Mouse (Mus musculus) MEL (cell line): ENCODE measurements at regions not wholly inside any gene's neighbourhood (a gene's known extent, or its start where the extent isn't known, plus 50 kb on each side); places are given as distances from the start of the nearest gene placed in this dataset.

ENCODE experiments used
- DNase-seq: peaks from one replicate; pipeline ENCODE4 v3.0.0; 2011; ENCODE audit warnings: low read depth, low spot score
- H3K27ac ChIP-seq: 2 replicates; pipeline ENCODE4 v1.5.1; 2012; ENCODE audit warnings: low read depth, mild to moderate bottlenecking, control low read depth, low read length, moderate library complexity; ENCODE audit not compliant: control insufficient read depth
- H3K27me3 ChIP-seq, 2 experiments: fragments of 150-350 bp in 1 of 2; sonication (generic) in 1 of 2; 2 replicates each; pipeline ENCODE4 v1.6.1; 2012; ENCODE audit warnings: low read length in 2 of 2, mild to moderate bottlenecking in 2 of 2, improper control_type of control experiment in 1 of 2, moderate library complexity in 1 of 2; ENCODE audit not compliant: insufficient read depth in 2 of 2, control insufficient read depth in 1 of 2
- H3K36me3 ChIP-seq, 2 experiments: 2 replicates each; pipeline ENCODE4 v1.6.1; 2012 to 2014; ENCODE audit warnings: low read length in 2 of 2, improper control_type of control experiment in 1 of 2, inconsistent platforms in 1 of 2, mild to moderate bottlenecking in 1 of 2; ENCODE audit not compliant: insufficient read depth in 2 of 2, control insufficient read depth in 1 of 2
- H3K4me1 ChIP-seq, 2 experiments: fragments of 150-350 bp in 1 of 2; sonication (generic) in 1 of 2; 2 replicates each; pipeline ENCODE4 v1.6.1; 2012; ENCODE audit warnings: low read length in 2 of 2, improper control_type of control experiment in 1 of 2, mild to moderate bottlenecking in 1 of 2; ENCODE audit not compliant: insufficient read depth in 2 of 2, control insufficient read depth in 1 of 2
- H3K4me3 ChIP-seq, 2 experiments: fragments of 150-350 bp in 1 of 2; sonication (generic) in 1 of 2; 2 replicates each; pipeline ENCODE4 v1.5.1; 2012; ENCODE audit warnings: low read depth in 2 of 2, low read length in 2 of 2, mild to moderate bottlenecking in 2 of 2, moderate library complexity in 2 of 2, control low read depth in 1 of 2, improper control_type of control experiment in 1 of 2; ENCODE audit not compliant: control insufficient read depth in 1 of 2, insufficient read depth in 1 of 2
- H3K79me2 ChIP-seq: 2 replicates; pipeline ENCODE4 v1.6.1; 2012; ENCODE audit warnings: mild to moderate bottlenecking, low read length, moderate library complexity; ENCODE audit not compliant: control insufficient read depth, poor library complexity, insufficient read depth
- H3K9ac ChIP-seq: 2 replicates; pipeline ENCODE4 v1.6.1; 2012; ENCODE audit warnings: low read depth, mild to moderate bottlenecking, control low read depth, low read length, moderate library complexity; ENCODE audit not compliant: control insufficient read depth, poor library complexity, severe bottlenecking
- H3K9me3 ChIP-seq: fragments of 150-350 bp; sonication (generic); replicated peaks from 2 replicates; pipeline ENCODE4 v1.6.1; 2012; ENCODE audit warnings: mild to moderate bottlenecking, low read length, improper control_type of control experiment, moderate library complexity; ENCODE audit not compliant: insufficient read depth
- BHLHE40 ChIP-seq: IDR thresholded peaks from 2 replicates; pipeline ENCODE4 v1.6.1; 2012; ENCODE audit warnings: low read depth, mild to moderate bottlenecking, inconsistent platforms, low read length, improper control_type of control experiment, borderline replicate concordance
- CHD2 ChIP-seq: IDR thresholded peaks from 2 replicates; pipeline ENCODE4 v1.6.1; 2011; ENCODE audit warnings: low read length, improper control_type of control experiment
- CTCF ChIP-seq, 3 experiments: IDR thresholded peaks in 2 of 3; conservative IDR thresholded peaks in 1 of 3; 2 replicates each; pipeline ENCODE4 v1.5.1; 2011 to 2012; ENCODE audit warnings: low read length in 3 of 3, low read depth in 2 of 3, mild to moderate bottlenecking in 2 of 3, improper control_type of control experiment in 1 of 3, inconsistent platforms in 1 of 3, mixed read lengths in 1 of 3, moderate library complexity in 1 of 3; ENCODE audit not compliant: control insufficient read depth in 1 of 3, insufficient read depth in 1 of 3, poor library complexity in 1 of 3, severe bottlenecking in 1 of 3
- ELF1 ChIP-seq: IDR thresholded peaks from 2 replicates; pipeline ENCODE4 v1.6.1; 2014; ENCODE audit warnings: low read depth, mild to moderate bottlenecking, inconsistent platforms, low read length, improper control_type of control experiment, moderate library complexity
- GATA1 ChIP-seq: IDR thresholded peaks from 2 replicates; pipeline ENCODE4 v1.6.1; 2011; ENCODE audit warnings: low read depth, low read length, improper control_type of control experiment
- HCFC1 ChIP-seq: IDR thresholded peaks from 2 replicates; pipeline ENCODE4 v1.6.1; 2012; ENCODE audit warnings: low read depth, mild to moderate bottlenecking, inconsistent platforms, low read length, improper control_type of control experiment, moderate library complexity
- JUND ChIP-seq: IDR thresholded peaks from 2 replicates; pipeline ENCODE4 v1.6.1; 2011; ENCODE audit warnings: low read depth, mild to moderate bottlenecking, improper control_type of control experiment, low read length
- MAFK ChIP-seq: IDR thresholded peaks from 2 replicates; pipeline ENCODE4 v1.6.1; 2011; ENCODE audit warnings: low read depth, mild to moderate bottlenecking, low read length, improper control_type of control experiment, borderline replicate concordance
- MAX ChIP-seq: IDR thresholded peaks from 2 replicates; pipeline ENCODE4 v1.6.1; 2011; ENCODE audit warnings: low read length, improper control_type of control experiment
- MEF2A ChIP-seq: IDR thresholded peaks from 2 replicates; pipeline ENCODE4 v1.6.1; 2014; ENCODE audit warnings: low read depth, mild to moderate bottlenecking, inconsistent platforms, low read length, improper control_type of control experiment; ENCODE audit not compliant: poor library complexity, insufficient replicate concordance, severe bottlenecking; ENCODE audit errors: extremely low read depth
- NELFE ChIP-seq: IDR thresholded peaks from 2 replicates; pipeline ENCODE4 v1.6.1; 2011; ENCODE audit warnings: low read depth, low read length, improper control_type of control experiment
- POLR2A ChIP-seq, 2 experiments: IDR thresholded peaks; 2 replicates each; pipeline ENCODE4 v1.6.1; 2011 to 2012; ENCODE audit warnings: low read length in 2 of 2, mild to moderate bottlenecking in 2 of 2, control low read depth in 1 of 2, improper control_type of control experiment in 1 of 2, low read depth in 1 of 2, moderate library complexity in 1 of 2; ENCODE audit not compliant: control insufficient read depth in 1 of 2, insufficient read depth in 1 of 2, poor library complexity in 1 of 2
- POLR2AphosphoS2 ChIP-seq: IDR thresholded peaks from 2 replicates; pipeline ENCODE4 v1.6.1; 2011; ENCODE audit warnings: low read length, improper control_type of control experiment
- POLR2AphosphoS5 ChIP-seq: IDR thresholded peaks from 2 replicates; pipeline ENCODE4 v1.6.1; 2012; ENCODE audit warnings: low read depth, borderline replicate concordance, mild to moderate bottlenecking, inconsistent platforms, low read length, moderate library complexity, mixed read lengths
- RAD21 ChIP-seq: IDR thresholded peaks from 2 replicates; pipeline ENCODE4 v1.6.1; 2011; ENCODE audit warnings: mild to moderate bottlenecking, low read depth, low read length, improper control_type of control experiment
- RCOR1 ChIP-seq: IDR thresholded peaks from 2 replicates; pipeline ENCODE4 v1.6.1; 2012; ENCODE audit warnings: low read depth, mild to moderate bottlenecking, inconsistent platforms, low read length, improper control_type of control experiment
- SIN3A ChIP-seq: IDR thresholded peaks from 2 replicates; pipeline ENCODE4 v1.6.1; 2012; ENCODE audit warnings: low read length, improper control_type of control experiment, inconsistent platforms
- SMC3 ChIP-seq: IDR thresholded peaks from 2 replicates; pipeline ENCODE4 v1.6.1; 2011; ENCODE audit warnings: low read depth, low read length, improper control_type of control experiment
- TAL1 ChIP-seq: IDR thresholded peaks from 2 replicates; pipeline ENCODE4 v1.6.1; 2012; ENCODE audit warnings: mild to moderate bottlenecking, inconsistent platforms, low read length, moderate library complexity, mixed read lengths
- TBP ChIP-seq: IDR thresholded peaks from 2 replicates; pipeline ENCODE4 v1.8.0; 2011; ENCODE audit warnings: low read depth, low read length, improper control_type of control experiment
- USF1 ChIP-seq: IDR thresholded peaks from 2 replicates; pipeline ENCODE4 v1.6.1; 2014; ENCODE audit warnings: low read depth, mild to moderate bottlenecking, inconsistent platforms, low read length, improper control_type of control experiment, moderate library complexity
- USF2 ChIP-seq, 2 experiments: IDR thresholded peaks; 2 replicates each; pipeline ENCODE4 v1.6.1; 2011 to 2012; ENCODE audit warnings: improper control_type of control experiment in 2 of 2, low read length in 2 of 2, borderline replicate concordance in 1 of 2, inconsistent platforms in 1 of 2, low read depth in 1 of 2, mild to moderate bottlenecking in 1 of 2; ENCODE audit not compliant: insufficient read depth in 1 of 2
- ZC3H11A ChIP-seq: IDR thresholded peaks from 2 replicates; pipeline ENCODE4 v1.6.1; 2012; ENCODE audit warnings: low read depth, mild to moderate bottlenecking, inconsistent platforms, low read length, improper control_type of control experiment
- ZMIZ1 ChIP-seq: IDR thresholded peaks from 2 replicates; pipeline ENCODE4 v1.6.1; 2012; ENCODE audit warnings: low read depth, mild to moderate bottlenecking, inconsistent platforms, low read length, improper control_type of control experiment, moderate library complexity
- ZNF384 ChIP-seq: IDR thresholded peaks from 2 replicates; pipeline ENCODE4 v1.6.1; 2012; ENCODE audit warnings: low read depth, mild to moderate bottlenecking, inconsistent platforms, low read length, improper control_type of control experiment

DNA sequence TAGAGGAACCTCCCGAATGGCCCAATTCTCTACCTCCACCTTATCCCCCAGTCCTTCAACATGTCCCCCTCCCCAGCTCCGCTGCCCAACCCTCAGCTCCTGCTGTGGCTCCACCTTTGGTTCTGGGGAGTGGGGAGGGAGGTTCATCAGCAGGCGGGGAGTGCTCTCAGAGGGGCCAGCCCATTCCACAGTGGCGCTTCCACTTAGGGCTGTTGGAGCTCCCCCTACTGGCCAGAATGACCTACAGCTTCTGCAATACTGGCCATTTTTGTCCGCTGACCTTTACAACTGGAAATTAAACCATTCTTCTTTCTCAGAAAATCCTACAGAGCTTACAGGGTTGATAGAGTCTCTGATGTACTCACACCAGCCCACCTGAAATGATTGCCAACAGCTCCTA, 508.0 kb upstream of the Klhl4 start:
- TF ChIP-seq ELF1: no peak
- no peak for TF ChIP-seq POLR2AphosphoS2
- TF ChIP-seq CTCF (IDR thresholded peaks at IDR 0.05 in 2 of 3, conservative IDR thresholded peaks at IDR 0.05 in 1 of 3; ENCODE audit: control insufficient read depth in 1 of 3, insufficient read depth in 1 of 3, low read depth in 2 of 3, low read length in 3 of 3, poor library complexity in 1 of 3, severe bottlenecking in 1 of 3): peak in 2 of 3 experiments; percentile 6 to 31; a peak in 3 of 6 replicates

DNA sequence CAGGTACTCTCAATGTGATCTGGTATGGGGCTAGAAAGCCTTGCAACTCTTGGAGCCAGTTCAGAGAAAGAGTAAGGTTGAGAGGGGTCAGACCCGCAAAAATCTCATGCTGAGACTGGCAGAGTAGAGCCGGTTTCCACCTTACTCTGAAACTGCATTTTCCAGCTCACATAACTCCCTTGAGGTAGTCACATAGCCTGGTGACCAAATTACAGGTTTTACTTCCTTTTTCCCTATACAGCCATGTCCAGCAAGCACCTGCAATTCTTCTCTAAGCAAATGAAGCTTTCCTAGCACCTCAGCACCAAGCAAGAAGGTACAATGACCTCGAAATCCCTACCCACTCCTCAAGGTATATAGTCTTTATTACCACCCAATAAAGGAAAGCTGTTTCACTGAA, 481.0 kb upstream of the Klhl4 start:
- Histone ChIP-seq H3K36me3 (no peaks in the 10 kb centered on the region), H3K27me3 (no peaks in the 10 kb centered on the region), H3K4me3 (no peak overlapping the region), H3K4me1 (no peaks in the 10 kb centered on the region), H3K9ac (no peak overlapping the region), H3K9me3 (no peaks in the 10 kb centered on the region), H3K79me2 (no peaks in the 10 kb centered on the region), H3K27ac (no peak overlapping the region)
- TF ChIP-seq MEF2A: no peak
- no peak for TF ChIP-seq ZMIZ1
- no peak for TF ChIP-seq TBP
- TF ChIP-seq BHLHE40: no peak
- no peak for TF ChIP-seq TAL1
- TF ChIP-seq MAFK: no peak
- TF ChIP-seq SIN3A: no peak
- DNase-seq: no peak

More for the DNA sequence above, 508.0 kb upstream of the Klhl4 start:
- Histone ChIP-seq H3K9me3 (no peaks in the 10 kb centered on the region), H3K27me3 (no peaks in the 10 kb centered on the region), H3K27ac (no peak overlapping the region), H3K9ac (no peak overlapping the region), H3K4me1 (no peaks in the 10 kb centered on the region), H3K36me3 (no peaks in the 10 kb centered on the region), H3K4me3 (no peak overlapping the region), H3K79me2 (no peaks in the 10 kb centered on the region)
- no peak for DNase-seq

DNA sequence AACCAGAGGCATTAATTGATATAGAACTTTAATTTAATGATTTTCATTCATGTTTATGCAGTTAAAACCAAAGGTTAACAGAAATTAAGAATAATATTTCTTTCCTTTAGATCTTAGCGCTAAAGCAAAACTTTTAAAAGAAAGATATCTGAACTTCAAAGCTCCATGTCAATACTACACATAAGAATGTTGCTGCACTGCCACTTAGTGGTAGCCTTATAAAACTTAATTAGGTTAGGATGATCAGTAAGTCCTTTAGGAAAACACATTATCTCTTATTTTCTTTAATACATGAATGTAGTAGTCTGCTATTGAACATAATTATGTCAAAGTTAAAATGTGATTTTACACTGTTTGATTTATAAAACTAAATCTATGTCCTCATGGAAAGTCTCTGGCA, 432.9 kb upstream of the Klhl4 start:
- no peaks in the 10 kb centered on the region for H3K9me3 ChIP-seq
- H3K27ac ChIP-seq: no peak overlapping the region
- no peaks in the 10 kb centered on the region for H3K27me3 ChIP-seq
- no peak overlapping the region for H3K4me3 ChIP-seq
- H3K9ac ChIP-seq: no peak overlapping the region
- TF ChIP-seq BHLHE40 (no peak), CTCF (IDR thresholded peaks at IDR 0.05 in 2 of 3, conservative IDR thresholded peaks at IDR 0.05 in 1 of 3; ENCODE audit: control insufficient read depth in 1 of 3, insufficient read depth in 1 of 3, low read depth in 2 of 3, low read length in 3 of 3, poor library complexity in 1 of 3, severe bottlenecking in 1 of 3) (peak in 1 of 3 experiments; percentile 66; a peak in 2 of 6 replicates), SMC3 (peak; percentile 85), POLR2A (IDR thresholded peaks at IDR 0.05; ENCODE audit: control insufficient read depth in 1 of 2, insufficient read depth in 1 of 2, low read depth in 1 of 2, low read length in 2 of 2, poor library complexity in 1 of 2) (no peak), RAD21 (peak; percentile 88), MAFK (no peak), RCOR1 (no peak), JUND (no peak), SIN3A (no peak), USF1 (no peak), POLR2AphosphoS2 (no peak), ZNF384 (no peak), ZMIZ1 (no peak), HCFC1 (no peak), CHD2 (no peak), TAL1 (no peak), GATA1 (no peak), USF2 (IDR thresholded peaks at IDR 0.05; ENCODE audit: borderline replicate concordance in 1 of 2, insufficient read depth in 1 of 2, low read depth in 1 of 2, low read length in 2 of 2) (no peak), POLR2AphosphoS5 (no peak), ZC3H11A (peak; percentile 72), NELFE (no peak), MAX (no peak)
- H3K79me2 ChIP-seq: no peaks in the 10 kb centered on the region
- H3K36me3 ChIP-seq: no peaks in the 10 kb centered on the region
- H3K4me1 ChIP-seq: no peaks in the 10 kb centered on the region
- peak; percentile 60 for DNase-seq
